Mouse (Mus musculus) heart, embryonic 12.5 days (tissue): ENCODE data around the gene Shd. TPM values are rescaled to one million over a fixed set of nuclear protein-coding genes. Genes with fewer than 3 reads are reported as not detected.
A peak's percentile ranks its signal among the peaks of the same experiment; 100 is the strongest.

Source experiments
- ATAC-seq: fragments of 200-750 bp; cut with Nextera tagmentation; 2 replicates; pipeline ENCODE4 v1.8.0; 2017; ENCODE audit warnings: moderate TSS enrichment, moderate library complexity; ENCODE audit not compliant: insufficient number of reproducible peaks, low FRiP score
- H3K27ac ChIP-seq: fragments of 300-500 bp; sonication (generic); 2 replicates; pipeline ENCODE4 v1.5.1; 2016; ENCODE audit warnings: mild to moderate bottlenecking, moderate library complexity; ENCODE audit not compliant: poor library complexity, severe bottlenecking
- H3K27me3 ChIP-seq: fragments of 300-500 bp; sonication (generic); replicated peaks from 2 replicates; pipeline ENCODE4 v1.6.1; 2016; ENCODE audit warnings: mild to moderate bottlenecking, moderate library complexity
- H3K36me3 ChIP-seq: fragments of 300-500 bp; sonication (generic); 2 replicates; pipeline ENCODE4 v1.6.1; 2016; ENCODE audit warnings: mild to moderate bottlenecking, moderate library complexity
- H3K4me1 ChIP-seq: fragments of 300-500 bp; sonication (generic); replicated peaks from 2 replicates; pipeline ENCODE4 v1.6.1; 2016; ENCODE audit warnings: mild to moderate bottlenecking
- H3K4me2 ChIP-seq: fragments of 300-500 bp; sonication (generic); 2 replicates; pipeline ENCODE4 v1.6.1; 2016; ENCODE audit warnings: mild to moderate bottlenecking, moderate library complexity
- H3K4me3 ChIP-seq: fragments of 300-500 bp; sonication (generic); 2 replicates; pipeline ENCODE4 v1.5.1; 2016; ENCODE audit warnings: mild to moderate bottlenecking
- H3K9ac ChIP-seq: fragments of 300-500 bp; sonication (generic); 2 replicates; pipeline ENCODE4 v1.6.1; 2016; ENCODE audit warnings: mild to moderate bottlenecking, moderate library complexity
- H3K9me3 ChIP-seq: fragments of 300-500 bp; sonication (generic); replicated peaks from 2 replicates; pipeline ENCODE4 v1.6.1; 2016; ENCODE audit warnings: mild to moderate bottlenecking, moderate library complexity
- WGBS: fragments of 180-500 bp; shearing (Covaris S2); methylation state at CpG from one replicate; pipeline ENCODE4 v1.1.7; 2016; 5-methylcytosine and 5-hydroxymethylcytosine counted together
- polyA plus RNA-seq: library from polyadenylated mRNA; unstranded; fragments of >200 nt; fragmentation: Nextera tagmentation; extraction: Ambion mirVana; gene quantifications from 2 replicates; pipeline ENCODE4 v1.2.1, GENCODE M21; 2016

Gene Shd
- polyA plus RNA-seq, 1 experiment from 2014 or later = 9.2 TPM

GRCm38 (mm10) chr17:55959946-55960740 is 10.1 kb upstream of the Shd start:
- Histone ChIP-seq H3K4me1 (peaks cover 26% of the 10 kb centered on the region), H3K27me3 (peaks cover 12% of the 10 kb centered on the region), H3K9me3 (no peaks in the 10 kb centered on the region), H3K27ac (peak overlapping the region; percentile 49; the same call in 1 of the 2 replicates), H3K4me3 (peak overlapping the region; percentile 63), H3K36me3 (peaks cover 33% of the 10 kb centered on the region), H3K4me2 (peak overlapping the region; percentile 75), H3K9ac (peak overlapping the region; percentile 72)
- WGBS = 70% methylated on average over 10 of the region's 10 CpGs
- no peak for ATAC-seq

GRCm38 (mm10) chr17:55960791-55961190 is 9.5 kb upstream of the Shd start:
- H3K27me3 ChIP-seq = peaks cover 6% of the 10 kb centered on the region
- no peak overlapping the region for H3K27ac ChIP-seq
- no peak overlapping the region for H3K4me3 ChIP-seq
- no peak for ATAC-seq
- H3K4me2 ChIP-seq = no peak overlapping the region
- H3K4me1 ChIP-seq = peaks cover 26% of the 10 kb centered on the region
- no peaks in the 10 kb centered on the region for H3K9me3 ChIP-seq
- no peak overlapping the region for H3K9ac ChIP-seq
- H3K36me3 ChIP-seq = peaks cover 38% of the 10 kb centered on the region

GRCm38 (mm10) chr17:55961631-55962030 is 8.6 kb upstream of the Shd start:
- 92% methylated on average over 7 of the region's 7 CpGs for WGBS
- no peak for ATAC-seq
- Histone ChIP-seq H3K4me2 (no peak overlapping the region), H3K4me3 (no peak overlapping the region), H3K27me3 (peaks cover under 1% of the 10 kb centered on the region; the same call in 1 of the 2 replicates), H3K27ac (no peak overlapping the region), H3K9me3 (no peaks in the 10 kb centered on the region), H3K9ac (no peak overlapping the region), H3K4me1 (peaks cover 23% of the 10 kb centered on the region), H3K36me3 (peaks cover 45% of the 10 kb centered on the region)

- Histone ChIP-seq H3K9me3 (no peaks in the 10 kb centered on the region), H3K27me3 (no peaks in the 10 kb centered on the region), H3K36me3 (peaks cover 58% of the 10 kb centered on the region), H3K4me1 (peaks cover 27% of the 10 kb centered on the region), H3K4me3 (no peak overlapping the region), H3K27ac (no peak overlapping the region), H3K4me2 (no peak overlapping the region), H3K9ac (no peak overlapping the region)
- WGBS = 74% methylated on average over 14 of the region's 14 CpGs
- no peak for ATAC-seq
These were observed 7.1 kb upstream of the Shd start for GRCm38 (mm10) chr17:55963171-55963570.

- Histone ChIP-seq H3K36me3 (peaks cover 58% of the 10 kb centered on the region), H3K4me3 (no peak overlapping the region), H3K27ac (no peak overlapping the region), H3K4me2 (no peak overlapping the region), H3K9ac (no peak overlapping the region), H3K27me3 (no peaks in the 10 kb centered on the region), H3K4me1 (peaks cover 31% of the 10 kb centered on the region), H3K9me3 (no peaks in the 10 kb centered on the region)
- no peak for ATAC-seq
- WGBS = 92% methylated on average over 10 of the region's 10 CpGs
These were observed 5.8 kb upstream of the Shd start for GRCm38 (mm10) chr17:55964496-55964895.

GRCm38 (mm10) chr17:55964996-55965395 is 5.3 kb upstream of the Shd start:
- no peak overlapping the region for H3K4me3 ChIP-seq
- peaks cover 30% of the 10 kb centered on the region for H3K4me1 ChIP-seq
- H3K36me3 ChIP-seq = peaks cover 58% of the 10 kb centered on the region
- H3K9ac ChIP-seq = no peak overlapping the region
- no peak overlapping the region for H3K27ac ChIP-seq
- no peak for ATAC-seq
- H3K4me2 ChIP-seq = no peak overlapping the region
- H3K9me3 ChIP-seq = no peaks in the 10 kb centered on the region
- no peaks in the 10 kb centered on the region for H3K27me3 ChIP-seq
- 80% methylated on average over 9 of the region's 9 CpGs for WGBS

GRCm38 (mm10) chr17:55967186-55967585 is 3.1 kb upstream of the Shd start:
- 86% methylated on average over 4 of the region's 4 CpGs for WGBS
- H3K4me2 ChIP-seq = no peak overlapping the region
- H3K9me3 ChIP-seq = no peaks in the 10 kb centered on the region
- H3K4me3 ChIP-seq = no peak overlapping the region
- peaks cover 43% of the 10 kb centered on the region for H3K4me1 ChIP-seq
- peaks cover 44% of the 10 kb centered on the region for H3K36me3 ChIP-seq
- H3K9ac ChIP-seq = 0 out of 2 replicates have a peak overlapping the region, but pooled peaks have one; percentile 18
- ATAC-seq = no peak
- H3K27ac ChIP-seq = no peak overlapping the region
- peaks cover 12% of the 10 kb centered on the region for H3K27me3 ChIP-seq

- peak overlapping the region; percentile 18; the same call in 1 of the 2 replicates for H3K9ac ChIP-seq
- no peak for ATAC-seq
These were observed 2.1 kb upstream of the Shd start for GRCm38 (mm10) chr17:55968210-55968609.

GRCm38 (mm10) chr17:55969560-55969959 is 707 bp upstream of the Shd start:
- Histone ChIP-seq H3K4me1 (peaks cover 37% of the 10 kb centered on the region), H3K36me3 (peaks cover 32% of the 10 kb centered on the region), H3K9ac (no peak overlapping the region), H3K9me3 (no peaks in the 10 kb centered on the region), H3K4me3 (no peak overlapping the region), H3K4me2 (0 out of 2 replicates have a peak overlapping the region, but pooled peaks have one; percentile 5), H3K27ac (no peak overlapping the region), H3K27me3 (peaks cover 30% of the 10 kb centered on the region)
- no peak for ATAC-seq
- WGBS = 35% methylated on average over 14 of the region's 14 CpGs

More at GRCm38 (mm10) chr17:55968210-55968609, 2.1 kb upstream of the Shd start:
- H3K36me3 ChIP-seq = peaks cover 41% of the 10 kb centered on the region
- H3K4me1 ChIP-seq = peaks cover 40% of the 10 kb centered on the region
- no peak overlapping the region for H3K4me3 ChIP-seq
- WGBS = 28% methylated on average over 7 of the region's 7 CpGs
- H3K9me3 ChIP-seq = no peaks in the 10 kb centered on the region
- H3K4me2 ChIP-seq = no peak overlapping the region
- peaks cover 22% of the 10 kb centered on the region for H3K27me3 ChIP-seq
- no peak overlapping the region for H3K27ac ChIP-seq

- WGBS = 28% methylated on average over 22 of the region's 22 CpGs
- Histone ChIP-seq H3K36me3 (peaks cover 15% of the 10 kb centered on the region), H3K27ac (no peak overlapping the region), H3K4me3 (peak overlapping the region; percentile 58), H3K4me1 (peaks cover 39% of the 10 kb centered on the region), H3K27me3 (peaks cover 30% of the 10 kb centered on the region), H3K4me2 (peak overlapping the region; percentile 96), H3K9ac (peak overlapping the region; percentile 76), H3K9me3 (no peaks in the 10 kb centered on the region)
- no peak for ATAC-seq
These were observed 1.2 kb downstream of the Shd start for GRCm38 (mm10) chr17:55971453-55971852.

- ATAC-seq = peak; percentile 57
- Histone ChIP-seq H3K27ac (no peak overlapping the region), H3K4me2 (peak overlapping the region; percentile 23; the same call in 1 of the 2 replicates), H3K4me1 (peaks cover 9% of the 10 kb centered on the region; the same call in 1 of the 2 replicates), H3K36me3 (no peaks in the 10 kb centered on the region), H3K9me3 (no peaks in the 10 kb centered on the region), H3K27me3 (peaks cover 23% of the 10 kb centered on the region), H3K9ac (no peak overlapping the region), H3K4me3 (no peak overlapping the region)
- 19% methylated on average over 13 of the region's 13 CpGs for WGBS
These were observed 6.1 kb downstream of the Shd start for GRCm38 (mm10) chr17:55976255-55976862.
